Mouse (Mus musculus) kidney, adult 11 months (tissue): ENCODE measurements around the gene Ubtf.
A peak's percentile ranks its signal among the peaks of the same experiment; 100 is the strongest.
"Not testable (repeated sequence)": the region's sequence is repeated elsewhere in the genome, so short reads cannot be mapped to it uniquely, and the experiment has no call there.

Experiments used
- DNase-seq: peaks from one replicate; pipeline ENCODE4 v3.0.0; 2022

The Ubtf gene

GRCm38 (mm10) chr11:102294416-102294815 lies 25.1 kb downstream of the Ubtf start:
- DNase-seq = no peak

GRCm38 (mm10) chr11:102293971-102294370 lies 25.6 kb downstream of the Ubtf start:
- no peak for DNase-seq

GRCm38 (mm10) chr11:102291051-102291535 lies 28.4 kb downstream of the Ubtf start:
- no peak for DNase-seq

GRCm38 (mm10) chr11:102290141-102290540 lies 29.4 kb downstream of the Ubtf start:
- DNase-seq = no peak

- DNase-seq = no peak
Observed at GRCm38 (mm10) chr11:102289511-102290100, 29.9 kb downstream of the Ubtf start.

GRCm38 (mm10) chr11:102288913-102289312 lies 30.6 kb downstream of the Ubtf start:
- DNase-seq = no peak

GRCm38 (mm10) chr11:102288027-102288804 lies 31.3 kb downstream of the Ubtf start:
- DNase-seq = no peak

GRCm38 (mm10) chr11:102287485-102287884 lies 32.1 kb downstream of the Ubtf start:
- DNase-seq = no peak

- DNase-seq = no peak
Observed at GRCm38 (mm10) chr11:102285095-102285834, 34.3 kb downstream of the Ubtf start.

- peak; percentile 99 for DNase-seq
Observed at GRCm38 (mm10) chr11:102284501-102285094, 34.9 kb downstream of the Ubtf start, which contains the start of gene Tmub2. Gene Tmub2, plus strand, starts transcription at chr11:102284931.

- DNase-seq = no peak
Observed at GRCm38 (mm10) chr11:102283922-102284321, 35.6 kb downstream of the Ubtf start.

- not testable (repeated sequence) for DNase-seq
Observed at GRCm38 (mm10) chr11:102280267-102280666, 39.3 kb downstream of the Ubtf start.

GRCm38 (mm10) chr11:102279595-102279994 lies 39.9 kb downstream of the Ubtf start:
- DNase-seq = no peak

GRCm38 (mm10) chr11:102277754-102278153 lies 41.8 kb downstream of the Ubtf start:
- no peak for DNase-seq

- no peak for DNase-seq
Observed at GRCm38 (mm10) chr11:102276411-102276915, 43.1 kb downstream of the Ubtf start.

GRCm38 (mm10) chr11:102268520-102269244 lies 50.9 kb downstream of the Ubtf start, which contains the start of gene Asb16:
Gene Asb16, plus strand, starts transcription at chr11:102268743.
- DNase-seq = no peak

- peak; percentile 53 for DNase-seq
Observed at GRCm38 (mm10) chr11:102267480-102267879, 52.1 kb downstream of the Ubtf start.

GRCm38 (mm10) chr11:102266631-102267355 lies 52.7 kb downstream of the Ubtf start:
- DNase-seq = no peak

- DNase-seq = no peak
Observed at GRCm38 (mm10) chr11:102265816-102266215, 53.7 kb downstream of the Ubtf start.

GRCm38 (mm10) chr11:102263211-102263610 lies 56.3 kb downstream of the Ubtf start:
- peak; percentile 37 for DNase-seq

- DNase-seq = no peak
Observed at GRCm38 (mm10) chr11:102258521-102258920, 61.0 kb downstream of the Ubtf start.
